Mouse (Mus musculus): ENCODE measurements around the gene Tspan11. TPM values are rescaled to one million over a fixed set of nuclear protein-coding genes. Genes with fewer than 3 reads are reported as not detected.

The Tspan11 gene
- polyA plus RNA-seq, 1 experiment from 2014 or later = 1.9 TPM

DNA sequence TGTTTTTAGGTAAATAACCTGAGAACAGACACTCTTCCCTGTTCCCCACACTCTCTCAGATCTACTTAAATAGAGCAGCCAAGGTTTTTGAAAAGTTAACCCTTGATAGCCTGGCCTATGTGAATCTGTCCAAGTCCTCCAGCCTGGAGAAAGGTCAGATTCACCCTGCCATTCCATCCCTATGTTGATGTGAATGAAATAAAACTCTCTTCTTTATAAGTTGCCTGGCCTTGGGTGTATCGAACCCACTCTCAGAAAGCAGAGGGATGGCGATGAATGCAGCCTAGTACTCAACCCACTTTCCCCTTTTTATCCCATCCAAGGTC is 32.7 kb upstream of the Tspan11 start:
- H3K27ac ChIP-seq (ENCODE audit: poor library complexity, severe bottlenecking) = peak overlapping the region; percentile 64; the same call in 1 of the 2 replicates
- no peak overlapping the region for H3K4me3 ChIP-seq
- no peaks in the 10 kb centered on the region for H3K36me3 ChIP-seq
- H3K4me2 ChIP-seq = peak overlapping the region; percentile 50; the same call in 1 of the 2 replicates
- peaks cover 20% of the 10 kb centered on the region for H3K4me1 ChIP-seq (replicated peaks)
- WGBS = 96% methylated on average over 2 of the region's 2 CpGs
- H3K9ac ChIP-seq = no peak overlapping the region
- no peaks in the 10 kb centered on the region; the same call in 1 of the 2 replicates for H3K27me3 ChIP-seq (replicated peaks)
- ATAC-seq (ENCODE audit: insufficient number of reproducible peaks, low FRiP score) = no peak
- no peaks in the 10 kb centered on the region for H3K9me3 ChIP-seq (replicated peaks)

DNA sequence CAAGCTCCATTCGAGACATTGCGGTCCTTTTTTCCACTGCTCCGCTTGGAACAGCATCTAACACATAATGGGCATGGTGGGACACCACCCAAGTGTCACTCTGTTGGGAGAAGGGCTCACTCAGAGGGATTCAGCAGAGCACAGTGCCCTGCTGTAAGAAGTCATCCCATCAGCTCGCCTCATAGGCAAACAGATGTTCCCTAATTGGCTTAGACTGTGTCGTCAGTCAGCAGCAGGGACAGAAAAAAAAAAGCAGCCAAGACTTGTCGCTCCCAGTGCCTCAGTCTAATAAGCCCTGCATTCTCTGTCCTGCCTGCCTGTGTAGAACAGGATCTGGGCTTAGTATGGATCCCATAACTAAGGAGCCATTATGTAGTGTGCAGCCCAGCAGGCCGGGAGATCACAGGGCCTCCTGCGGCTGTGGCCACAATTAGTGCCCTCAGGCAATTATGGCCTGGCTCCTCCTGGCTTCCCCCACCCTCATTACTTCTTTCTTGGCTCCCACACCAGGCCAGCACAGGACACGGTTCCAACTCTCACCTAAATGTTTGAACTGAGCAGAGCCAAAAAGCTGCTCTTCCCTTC is 31.6 kb upstream of the Tspan11 start:
- ATAC-seq (ENCODE audit: insufficient number of reproducible peaks, low FRiP score) = no peak
- H3K4me3 ChIP-seq = no peak overlapping the region
- 61% methylated on average over 9 of the region's 9 CpGs for WGBS
- peaks cover 20% of the 10 kb centered on the region for H3K4me1 ChIP-seq (replicated peaks)
- H3K9ac ChIP-seq = no peak overlapping the region
- H3K9me3 ChIP-seq (replicated peaks) = no peaks in the 10 kb centered on the region
- no peaks in the 10 kb centered on the region; the same call in 1 of the 2 replicates for H3K27me3 ChIP-seq (replicated peaks)
- H3K36me3 ChIP-seq = no peaks in the 10 kb centered on the region
- H3K27ac ChIP-seq (ENCODE audit: poor library complexity, severe bottlenecking) = no peak overlapping the region
- no peak overlapping the region for H3K4me2 ChIP-seq

DNA sequence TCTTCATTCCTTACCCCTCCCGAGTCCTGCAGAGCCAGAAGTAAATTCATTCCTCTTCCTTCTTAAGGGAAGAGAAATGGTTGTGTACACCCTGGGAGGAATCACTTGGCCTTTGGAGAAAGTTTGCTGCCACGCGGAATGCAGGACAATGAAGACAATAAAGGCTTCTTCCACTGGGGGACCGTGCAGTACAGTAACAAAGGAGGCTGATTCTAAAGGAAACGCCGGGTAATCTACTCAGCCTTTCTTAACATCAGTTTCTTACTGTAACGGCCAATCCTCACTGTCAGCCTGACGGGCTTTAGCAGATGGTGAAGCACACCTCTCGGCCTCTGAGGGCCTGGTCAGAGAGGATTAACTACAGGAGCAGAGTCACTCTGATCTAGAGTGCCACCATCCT is 25.4 kb upstream of the Tspan11 start:
- Histone ChIP-seq H3K4me1 (replicated peaks) (no peaks in the 10 kb centered on the region), H3K36me3 (no peaks in the 10 kb centered on the region), H3K27ac (ENCODE audit: poor library complexity, severe bottlenecking) (no peak overlapping the region), H3K9ac (no peak overlapping the region), H3K4me2 (no peak overlapping the region), H3K4me3 (no peak overlapping the region), H3K9me3 (replicated peaks) (no peaks in the 10 kb centered on the region), H3K27me3 (replicated peaks) (no peaks in the 10 kb centered on the region)
- no peak for ATAC-seq (ENCODE audit: insufficient number of reproducible peaks, low FRiP score)
- 72% methylated on average over 9 of the region's 9 CpGs for WGBS

DNA sequence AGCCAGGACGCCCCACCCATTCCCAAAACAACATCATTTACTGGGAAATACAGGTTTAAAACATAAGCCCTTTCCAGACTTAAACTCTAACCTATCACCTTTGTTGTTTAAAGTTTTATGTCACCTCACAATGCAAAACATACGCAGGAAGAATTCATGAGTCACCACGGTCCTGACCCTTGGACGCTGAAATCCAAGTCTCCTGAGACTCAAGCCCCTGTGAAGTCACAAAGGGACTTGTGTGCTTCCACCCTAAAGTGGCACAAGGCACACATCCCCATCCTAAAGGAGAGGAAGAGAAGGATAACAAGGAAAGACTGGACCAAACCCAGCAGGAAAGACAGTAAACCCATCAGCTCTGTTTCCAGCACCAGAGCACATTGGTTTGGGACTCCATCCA is 22.0 kb upstream of the Tspan11 start:
- H3K27me3 ChIP-seq (replicated peaks) = no peaks in the 10 kb centered on the region
- no peak overlapping the region for H3K9ac ChIP-seq
- no peak overlapping the region for H3K27ac ChIP-seq (ENCODE audit: poor library complexity, severe bottlenecking)
- H3K36me3 ChIP-seq = no peaks in the 10 kb centered on the region
- H3K4me1 ChIP-seq (replicated peaks) = no peaks in the 10 kb centered on the region
- 72% methylated on average over 4 of the region's 4 CpGs for WGBS
- H3K9me3 ChIP-seq (replicated peaks) = no peaks in the 10 kb centered on the region
- no peak overlapping the region for H3K4me3 ChIP-seq
- H3K4me2 ChIP-seq = no peak overlapping the region
- no peak for ATAC-seq (ENCODE audit: insufficient number of reproducible peaks, low FRiP score)

DNA sequence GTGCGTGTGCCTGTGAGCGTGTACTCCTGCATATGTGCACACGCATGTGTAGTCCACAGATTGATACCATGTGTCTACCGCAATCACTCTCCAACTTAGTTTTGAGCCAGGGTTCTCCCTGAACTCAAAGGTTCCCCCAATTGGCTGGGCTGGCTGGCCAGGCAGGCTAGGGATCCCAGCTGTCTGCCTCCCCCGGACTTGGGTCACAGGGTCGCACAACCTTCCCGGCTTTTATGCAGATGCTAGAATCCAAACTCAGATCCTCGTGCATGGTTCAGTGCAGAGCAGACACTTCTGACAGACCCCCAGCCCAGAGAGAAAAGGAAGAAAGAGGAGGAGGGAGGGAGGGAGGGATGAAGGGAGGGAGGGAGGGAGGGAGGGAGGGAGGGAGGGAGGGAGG is 18.8 kb upstream of the Tspan11 start:
- H3K4me2 ChIP-seq = no peak overlapping the region
- no peak for ATAC-seq (ENCODE audit: insufficient number of reproducible peaks, low FRiP score)
- no peak overlapping the region for H3K9ac ChIP-seq
- no peak overlapping the region for H3K4me3 ChIP-seq
- H3K9me3 ChIP-seq (replicated peaks) = peaks cover 3% of the 10 kb centered on the region
- H3K4me1 ChIP-seq (replicated peaks) = no peaks in the 10 kb centered on the region
- H3K27me3 ChIP-seq (replicated peaks) = no peaks in the 10 kb centered on the region
- H3K27ac ChIP-seq (ENCODE audit: poor library complexity, severe bottlenecking) = no peak overlapping the region
- WGBS = 66% methylated on average over 8 of the region's 8 CpGs
- no peaks in the 10 kb centered on the region for H3K36me3 ChIP-seq

DNA sequence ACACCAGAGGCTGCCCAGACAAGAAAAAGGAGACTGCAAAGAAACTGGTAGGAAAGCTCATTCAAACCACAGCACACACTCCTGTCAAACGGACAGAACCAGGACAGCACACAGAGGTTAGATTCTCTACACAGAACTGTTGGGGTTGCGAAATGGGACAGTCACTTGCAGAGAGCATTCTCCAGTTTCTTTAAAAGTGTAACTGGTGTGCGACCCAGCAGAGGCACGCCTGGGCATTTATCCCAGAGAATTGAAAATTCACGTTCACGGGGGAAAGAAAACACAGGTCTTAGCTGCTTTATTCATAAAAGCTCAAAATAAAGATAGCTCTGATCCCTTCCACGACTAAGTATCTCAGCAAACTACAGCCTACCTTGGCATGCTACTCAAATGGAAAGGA is 18.3 kb upstream of the Tspan11 start:
- Histone ChIP-seq H3K27ac (ENCODE audit: poor library complexity, severe bottlenecking) (no peak overlapping the region), H3K9me3 (replicated peaks) (peaks cover 3% of the 10 kb centered on the region), H3K27me3 (replicated peaks) (no peaks in the 10 kb centered on the region), H3K4me3 (no peak overlapping the region), H3K4me1 (replicated peaks) (no peaks in the 10 kb centered on the region), H3K4me2 (no peak overlapping the region), H3K9ac (no peak overlapping the region), H3K36me3 (no peaks in the 10 kb centered on the region)
- ATAC-seq (ENCODE audit: insufficient number of reproducible peaks, low FRiP score) = no peak
- 79% methylated on average over 7 of the region's 7 CpGs for WGBS

DNA sequence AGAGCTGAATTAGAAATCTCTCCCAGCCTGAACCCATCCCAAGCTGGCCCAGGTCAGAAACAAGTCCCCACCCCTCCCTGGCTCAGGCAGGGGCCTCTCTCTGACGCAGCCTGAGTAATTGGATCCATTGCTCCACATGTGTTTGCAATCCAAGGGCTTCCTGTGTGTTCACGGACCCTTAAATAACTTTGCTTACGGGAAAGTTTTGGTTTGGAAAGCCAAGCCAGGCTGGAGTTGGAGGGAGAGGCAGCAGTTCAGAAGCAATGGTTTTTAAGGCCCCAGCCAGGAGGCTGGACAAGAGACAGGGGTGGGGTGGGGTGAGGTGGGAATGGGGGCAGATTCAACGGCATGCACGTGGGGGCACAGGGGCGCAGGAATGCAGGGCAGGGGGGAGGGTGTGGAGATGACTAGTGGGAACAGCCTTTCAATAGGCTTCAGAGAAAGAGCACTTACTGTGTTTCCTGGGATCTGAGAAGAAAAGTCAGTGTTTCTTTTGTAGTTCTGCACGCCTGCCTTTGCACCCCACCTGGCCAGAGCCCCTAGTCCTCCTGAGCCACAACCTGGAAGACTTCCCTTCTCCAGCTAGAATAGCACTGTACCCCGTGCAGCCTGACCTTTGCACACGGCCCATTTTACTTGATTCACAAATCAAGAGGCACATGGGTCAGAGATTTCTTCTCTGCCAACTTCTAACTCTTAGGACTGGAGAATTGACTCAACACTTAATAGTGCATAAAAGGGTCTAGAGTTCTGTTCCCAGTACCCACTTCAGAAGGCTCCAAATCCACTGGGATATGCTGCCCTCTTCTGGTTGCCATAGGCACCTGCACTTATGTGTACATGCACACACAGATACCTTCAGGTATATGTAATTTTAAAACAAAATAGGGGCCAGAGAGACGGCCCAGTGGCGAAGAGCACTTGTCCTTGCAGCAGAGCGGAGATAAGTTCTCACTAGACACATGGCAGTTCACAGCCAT is 16.8 kb upstream of the Tspan11 start:
- WGBS = 69% methylated on average over 12 of the region's 12 CpGs

DNA sequence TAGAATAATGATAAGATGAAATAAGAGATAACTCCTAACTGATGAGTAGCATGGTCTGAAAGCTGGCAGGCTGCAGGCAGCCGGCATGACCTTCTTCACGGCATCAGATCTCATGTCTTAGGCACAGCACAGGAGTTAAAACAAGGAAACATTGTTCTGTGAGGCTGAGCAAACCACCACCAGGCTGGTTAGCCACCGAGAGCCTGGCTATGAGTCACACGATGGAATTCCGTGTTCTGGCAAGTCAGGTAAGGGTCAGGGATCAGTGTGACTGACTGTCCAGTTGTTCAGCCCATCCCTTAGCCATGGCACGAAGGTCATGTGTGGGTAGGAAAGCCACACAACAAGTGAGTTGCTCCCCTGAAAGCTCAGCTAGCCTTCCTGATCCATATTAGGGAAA is 16.0 kb upstream of the Tspan11 start:
- 74% methylated on average over 6 of the region's 6 CpGs for WGBS
- H3K4me1 ChIP-seq (replicated peaks) = peaks cover 9% of the 10 kb centered on the region
- no peak overlapping the region for H3K4me2 ChIP-seq
- no peak for ATAC-seq (ENCODE audit: insufficient number of reproducible peaks, low FRiP score)
- no peak overlapping the region for H3K9ac ChIP-seq
- peaks cover 3% of the 10 kb centered on the region for H3K9me3 ChIP-seq (replicated peaks)
- H3K36me3 ChIP-seq = no peaks in the 10 kb centered on the region
- H3K27me3 ChIP-seq (replicated peaks) = peaks cover 10% of the 10 kb centered on the region; the same call in 1 of the 2 replicates
- H3K4me3 ChIP-seq = no peak overlapping the region
- H3K27ac ChIP-seq (ENCODE audit: poor library complexity, severe bottlenecking) = no peak overlapping the region

More for the DNA sequence above, 16.8 kb upstream of the Tspan11 start:
- Histone ChIP-seq H3K9ac (no peak overlapping the region), H3K4me3 (no peak overlapping the region), H3K9me3 (replicated peaks) (peaks cover 3% of the 10 kb centered on the region), H3K4me2 (no peak overlapping the region), H3K27me3 (replicated peaks) (peaks cover 7% of the 10 kb centered on the region; the same call in 1 of the 2 replicates), H3K36me3 (no peaks in the 10 kb centered on the region), H3K4me1 (replicated peaks) (peaks cover under 1% of the 10 kb centered on the region; the same call in 1 of the 2 replicates), H3K27ac (ENCODE audit: poor library complexity, severe bottlenecking) (no peak overlapping the region)
- no peak for ATAC-seq (ENCODE audit: insufficient number of reproducible peaks, low FRiP score)

DNA sequence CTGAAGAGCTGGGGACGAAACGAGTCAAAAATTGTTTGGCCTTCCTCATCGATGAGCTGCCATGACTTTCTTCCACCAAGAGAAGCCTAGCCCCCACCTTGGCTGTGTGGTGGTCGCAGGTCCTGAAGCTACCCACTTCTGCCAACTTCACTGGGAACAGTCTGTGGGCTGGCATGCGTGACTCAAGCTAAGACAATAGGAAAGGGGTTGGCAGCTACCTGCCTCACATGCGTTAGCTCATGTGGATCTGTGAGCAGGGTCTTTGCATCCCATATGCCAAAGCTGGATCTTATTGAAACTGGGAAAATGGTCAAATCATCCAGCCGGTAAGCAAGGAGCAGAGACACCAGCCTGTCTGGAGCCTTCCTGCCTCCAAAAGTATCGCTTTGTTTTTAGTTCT is 14.8 kb upstream of the Tspan11 start:
- peaks cover 20% of the 10 kb centered on the region for H3K4me1 ChIP-seq (replicated peaks)

DNA sequence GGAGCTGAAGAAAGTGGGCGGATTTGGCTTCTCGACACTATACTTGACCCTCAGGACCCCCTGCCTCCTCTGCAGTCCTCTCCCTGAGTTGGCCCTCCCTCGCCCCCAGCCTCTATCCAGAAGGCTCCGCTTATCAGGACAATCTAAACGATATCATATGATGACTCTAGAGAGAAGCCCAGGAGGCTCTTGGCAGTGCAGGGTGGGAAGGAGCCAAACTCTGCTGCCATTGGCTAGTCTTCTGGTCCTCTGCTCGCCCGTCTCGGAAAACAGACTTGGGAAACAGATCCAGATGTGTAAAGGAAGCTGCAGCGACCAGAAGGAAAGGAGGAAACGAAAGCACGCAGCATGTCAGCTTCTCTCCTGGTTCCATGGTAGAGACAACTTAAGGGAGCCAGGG is 11.5 kb upstream of the Tspan11 start:
- 70% methylated on average over 11 of the region's 11 CpGs for WGBS
- Histone ChIP-seq H3K36me3 (no peaks in the 10 kb centered on the region), H3K4me1 (replicated peaks) (peaks cover 21% of the 10 kb centered on the region)

More for the DNA sequence above, 14.8 kb upstream of the Tspan11 start:
- no peak for ATAC-seq (ENCODE audit: insufficient number of reproducible peaks, low FRiP score)
- Histone ChIP-seq H3K36me3 (no peaks in the 10 kb centered on the region), H3K27me3 (replicated peaks) (peaks cover 10% of the 10 kb centered on the region; the same call in 1 of the 2 replicates), H3K27ac (ENCODE audit: poor library complexity, severe bottlenecking) (no peak overlapping the region), H3K9ac (no peak overlapping the region), H3K9me3 (replicated peaks) (peaks cover 3% of the 10 kb centered on the region), H3K4me3 (no peak overlapping the region), H3K4me2 (no peak overlapping the region)
- 86% methylated on average over 8 of the region's 8 CpGs for WGBS

DNA sequence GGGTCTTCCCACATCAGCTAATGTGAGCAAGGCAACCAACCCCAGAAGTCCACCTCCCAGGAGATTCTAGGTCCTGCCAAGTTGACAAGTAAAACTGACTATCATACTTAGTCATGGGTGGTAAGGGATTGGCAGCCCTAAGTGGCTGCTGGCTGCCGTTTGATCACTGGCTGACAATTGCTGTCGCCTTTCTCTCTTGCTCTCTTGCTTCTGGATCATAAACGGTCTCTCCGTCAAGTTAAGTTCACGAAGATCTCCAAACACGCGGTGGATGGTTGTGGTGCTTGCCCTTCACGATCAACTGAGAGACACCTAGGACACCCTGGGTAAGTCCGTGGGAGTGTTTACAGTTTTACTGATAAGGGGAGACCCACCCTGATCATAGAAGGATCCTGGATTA is 11.0 kb upstream of the Tspan11 start:
- H3K27ac ChIP-seq (ENCODE audit: poor library complexity, severe bottlenecking) = no peak overlapping the region
- H3K4me2 ChIP-seq = no peak overlapping the region
- no peak for ATAC-seq (ENCODE audit: insufficient number of reproducible peaks, low FRiP score)
- 66% methylated on average over 9 of the region's 9 CpGs for WGBS
- peaks cover 21% of the 10 kb centered on the region for H3K4me1 ChIP-seq (replicated peaks)
- H3K36me3 ChIP-seq = no peaks in the 10 kb centered on the region
- peaks cover 10% of the 10 kb centered on the region; the same call in 1 of the 2 replicates for H3K27me3 ChIP-seq (replicated peaks)
- no peak overlapping the region for H3K4me3 ChIP-seq
- no peak overlapping the region for H3K9ac ChIP-seq
- H3K9me3 ChIP-seq (replicated peaks) = peaks cover 6% of the 10 kb centered on the region

More for the DNA sequence above, 11.5 kb upstream of the Tspan11 start:
- Histone ChIP-seq H3K9ac (no peak overlapping the region), H3K4me2 (no peak overlapping the region), H3K4me3 (no peak overlapping the region), H3K27me3 (replicated peaks) (peaks cover 10% of the 10 kb centered on the region; the same call in 1 of the 2 replicates), H3K9me3 (replicated peaks) (peaks cover 10% of the 10 kb centered on the region), H3K27ac (ENCODE audit: poor library complexity, severe bottlenecking) (no peak overlapping the region)
- ATAC-seq (ENCODE audit: insufficient number of reproducible peaks, low FRiP score) = no peak
